Mouse (Mus musculus) ES-Bruce4 (cell line): ENCODE measurements around the gene Krtap1-3. TPM values are rescaled to one million over a fixed set of nuclear protein-coding genes. Genes with fewer than 3 reads are reported as not detected.

Experiments used
- H3K27ac ChIP-seq: 2 replicates; pipeline ENCODE4 v1.5.1; 2012; ENCODE audit warnings: low read length, inconsistent platforms; ENCODE audit not compliant: insufficient read depth
- H3K27me3 ChIP-seq: 2 replicates; pipeline ENCODE4 v1.6.1; 2012; ENCODE audit warnings: mild to moderate bottlenecking, low read length, inconsistent platforms; ENCODE audit not compliant: control insufficient read depth, poor library complexity, insufficient read depth, severe bottlenecking
- H3K36me3 ChIP-seq: 2 replicates; pipeline ENCODE4 v1.6.1; 2012; ENCODE audit warnings: inconsistent platforms, mild to moderate bottlenecking, low read length, moderate library complexity; ENCODE audit not compliant: control insufficient read depth, poor library complexity, insufficient read depth, severe bottlenecking
- H3K4me1 ChIP-seq: one replicate; pipeline ENCODE4 v1.8.1; 2011; ENCODE audit warnings: low read length; ENCODE audit not compliant: control insufficient read depth, insufficient read depth
- H3K4me3 ChIP-seq: 2 replicates; pipeline ENCODE4 v1.5.1; 2011; ENCODE audit warnings: low read depth, mild to moderate bottlenecking, low read length
- H3K9ac ChIP-seq: 2 replicates; pipeline ENCODE4 v1.6.1; 2012; ENCODE audit warnings: low read depth, mild to moderate bottlenecking, inconsistent platforms; ENCODE audit not compliant: poor library complexity, severe bottlenecking
- H3K9me3 ChIP-seq: replicated peaks from 2 replicates; pipeline ENCODE4 v1.6.1; 2012; ENCODE audit warnings: mild to moderate bottlenecking, low read length, inconsistent platforms; ENCODE audit not compliant: control insufficient read depth, poor library complexity, insufficient read depth, severe bottlenecking
- CTCF ChIP-seq: IDR thresholded peaks from one replicate; pipeline ENCODE4 v1.8.1; 2011; ENCODE audit warnings: low read depth, low read length
- EP300 ChIP-seq: IDR thresholded peaks from 2 replicates; pipeline ENCODE4 v1.6.1; 2011; ENCODE audit warnings: low read depth, low read length; ENCODE audit not compliant: insufficient read depth
- POLR2A ChIP-seq: IDR thresholded peaks from one replicate; pipeline ENCODE4 v1.8.1; 2011; ENCODE audit warnings: low read length; ENCODE audit not compliant: insufficient read depth
- polyA plus RNA-seq: library from polyadenylated mRNA; stranded (reverse); fragments of >200 nt; gene quantifications from 2 replicates; pipeline ENCODE4 v1.2.4, GENCODE M21; 2011; ENCODE audit warnings: low read depth; ENCODE audit not compliant: missing spikeins, insufficient read depth, insufficient read length

Gene Krtap1-3
- polyA plus RNA-seq, 1 experiment: not detected

GRCm38 (mm10) chr11:99585096-99585495 lies 6.0 kb downstream of the Krtap1-3 start:
- H3K27me3 ChIP-seq: no peaks in the 10 kb centered on the region
- H3K27ac ChIP-seq: no peak overlapping the region
- no peak for TF ChIP-seq CTCF
- no peak for TF ChIP-seq EP300
- TF ChIP-seq POLR2A: no peak
- H3K36me3 ChIP-seq: no peaks in the 10 kb centered on the region
- no peak overlapping the region for H3K4me3 ChIP-seq
- H3K9me3 ChIP-seq: no peaks in the 10 kb centered on the region
- H3K4me1 ChIP-seq: no peaks in the 10 kb centered on the region
- H3K9ac ChIP-seq: no peak overlapping the region

- no peak within 1 kb of the TSS for H3K27ac ChIP-seq
- H3K4me1 ChIP-seq: no peaks in the 10 kb centered on the region
- no peak within 1 kb of the TSS for H3K4me3 ChIP-seq
- no peaks in the 10 kb centered on the region for H3K9me3 ChIP-seq
- H3K9ac ChIP-seq: no peak within 1 kb of the TSS
- TF ChIP-seq CTCF: no peak
- no peak for TF ChIP-seq POLR2A
- no peak for TF ChIP-seq EP300
- no peaks in the 10 kb centered on the region for H3K36me3 ChIP-seq
- no peaks in the 10 kb centered on the region for H3K27me3 ChIP-seq
These were observed 7.9 kb downstream of the Krtap1-3 start, which contains the start of gene Krtap1-4 for GRCm38 (mm10) chr11:99583245-99583704. Gene Krtap1-4 (minus strand): TSS chr11:99583654.

GRCm38 (mm10) chr11:99581564-99581963 lies 9.6 kb downstream of the Krtap1-3 start:
- no peak overlapping the region for H3K27ac ChIP-seq
- H3K4me3 ChIP-seq: no peak overlapping the region
- no peaks in the 10 kb centered on the region for H3K9me3 ChIP-seq
- no peaks in the 10 kb centered on the region for H3K36me3 ChIP-seq
- no peaks in the 10 kb centered on the region for H3K4me1 ChIP-seq
- H3K9ac ChIP-seq: no peak overlapping the region
- no peaks in the 10 kb centered on the region for H3K27me3 ChIP-seq
- no peak for TF ChIP-seq EP300
- TF ChIP-seq POLR2A: no peak
- TF ChIP-seq CTCF: no peak

- no peak for TF ChIP-seq CTCF
- TF ChIP-seq POLR2A: no peak
- no peak for TF ChIP-seq EP300
- H3K27me3 ChIP-seq: no peaks in the 10 kb centered on the region
- H3K9me3 ChIP-seq: no peaks in the 10 kb centered on the region
- H3K27ac ChIP-seq: no peak overlapping the region
- no peaks in the 10 kb centered on the region for H3K4me1 ChIP-seq
- H3K36me3 ChIP-seq: no peaks in the 10 kb centered on the region
- no peak overlapping the region for H3K9ac ChIP-seq
- H3K4me3 ChIP-seq: no peak overlapping the region
These were observed 10.1 kb downstream of the Krtap1-3 start for GRCm38 (mm10) chr11:99581051-99581450.

DNA sequence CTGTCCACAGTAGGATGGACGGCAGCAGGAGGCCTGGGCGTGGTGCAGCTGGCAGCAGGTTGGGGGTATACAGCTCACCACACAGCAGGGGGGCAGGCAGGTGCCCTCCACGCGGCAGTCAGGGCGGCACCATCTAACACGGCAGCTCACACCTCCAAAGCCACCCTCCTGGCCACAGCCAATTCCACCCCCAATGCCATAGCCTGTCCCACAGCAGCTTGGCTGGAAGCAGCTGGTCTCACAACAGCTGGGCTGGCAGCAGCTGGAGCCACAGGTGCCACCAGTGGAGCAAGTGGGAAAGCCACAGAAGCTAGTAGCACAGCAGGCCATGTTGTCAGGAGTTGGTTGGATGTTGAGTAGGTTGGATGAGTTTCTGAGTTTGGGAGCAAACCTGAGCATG lies 10.5 kb downstream of the Krtap1-3 start, which contains the start of gene Krtap1-5:
Gene Krtap1-5 (minus strand): TSS at position 381 of the 400 bp plus-strand sequence.
- H3K9me3 ChIP-seq: no peaks in the 10 kb centered on the region
- H3K9ac ChIP-seq: no peak within 1 kb of the TSS
- no peaks in the 10 kb centered on the region for H3K27me3 ChIP-seq
- H3K36me3 ChIP-seq: no peaks in the 10 kb centered on the region
- no peak within 1 kb of the TSS for H3K27ac ChIP-seq
- H3K4me3 ChIP-seq: no peak within 1 kb of the TSS
- no peaks in the 10 kb centered on the region for H3K4me1 ChIP-seq
- TF ChIP-seq CTCF (no peak), POLR2A (no peak), EP300 (no peak)

- H3K27ac ChIP-seq: no peak overlapping the region
- H3K4me1 ChIP-seq: no peaks in the 10 kb centered on the region
- no peaks in the 10 kb centered on the region for H3K9me3 ChIP-seq
- H3K9ac ChIP-seq: no peak overlapping the region
- H3K36me3 ChIP-seq: no peaks in the 10 kb centered on the region
- no peak for TF ChIP-seq POLR2A
- no peak for TF ChIP-seq EP300
- TF ChIP-seq CTCF: peak; percentile 73
- H3K4me3 ChIP-seq: no peak overlapping the region
- no peaks in the 10 kb centered on the region for H3K27me3 ChIP-seq
These were observed 17.0 kb downstream of the Krtap1-3 start for GRCm38 (mm10) chr11:99574106-99574505.

- Histone ChIP-seq H3K9me3 (no peaks in the 10 kb centered on the region), H3K27ac (no peak overlapping the region), H3K9ac (no peak overlapping the region), H3K4me3 (no peak overlapping the region), H3K36me3 (no peaks in the 10 kb centered on the region), H3K4me1 (no peaks in the 10 kb centered on the region), H3K27me3 (no peaks in the 10 kb centered on the region)
- TF ChIP-seq CTCF (no peak), POLR2A (no peak), EP300 (no peak)
These were observed 18.0 kb downstream of the Krtap1-3 start for GRCm38 (mm10) chr11:99573164-99573563.
